Mouse (Mus musculus) lung, embryonic 15.5 days (tissue): Measurements from ENCODE around the gene Cdc20b. TPM values are rescaled to one million over a fixed set of nuclear protein-coding genes. Genes with fewer than 3 reads are reported as not detected.

Experiments used
- ATAC-seq: fragments of 200-750 bp; cut with Nextera tagmentation; 2 replicates; pipeline ENCODE4 v1.8.0; 2017; ENCODE audit warnings: moderate number of reproducible peaks, borderline replicate concordance; ENCODE audit not compliant: low FRiP score, low TSS enrichment; ENCODE audit errors: extremely low read depth
- H3K27ac ChIP-seq: fragments of 300-500 bp; sonication (generic); 2 replicates; pipeline ENCODE4 v1.5.1; 2015; ENCODE audit warnings: moderate library complexity, mild to moderate bottlenecking, inconsistent platforms
- H3K27me3 ChIP-seq: fragments of 300-500 bp; sonication (generic); 2 replicates; pipeline ENCODE4 v1.6.1; 2015; ENCODE audit warnings: inconsistent platforms
- H3K36me3 ChIP-seq: fragments of 300-500 bp; sonication (generic); 2 replicates; pipeline ENCODE4 v1.6.1; 2015; ENCODE audit warnings: inconsistent platforms
- H3K4me1 ChIP-seq: fragments of 300-500 bp; sonication (generic); 2 replicates; pipeline ENCODE4 v1.6.1; 2015; ENCODE audit warnings: inconsistent platforms
- H3K4me2 ChIP-seq: fragments of 300-500 bp; sonication (generic); 2 replicates; pipeline ENCODE4 v1.6.1; 2015; ENCODE audit warnings: inconsistent platforms, mild to moderate bottlenecking, moderate library complexity
- H3K4me3 ChIP-seq: fragments of 300-500 bp; sonication (generic); 2 replicates; pipeline ENCODE4 v1.5.1; 2015; ENCODE audit warnings: mild to moderate bottlenecking, inconsistent platforms
- H3K9ac ChIP-seq: fragments of 300-500 bp; sonication (generic); 2 replicates; pipeline ENCODE4 v1.6.1; 2015; ENCODE audit warnings: inconsistent platforms
- H3K9me3 ChIP-seq: fragments of 300-500 bp; sonication (generic); 2 replicates; pipeline ENCODE4 v1.6.1; 2016; ENCODE audit warnings: inconsistent platforms
- WGBS: fragments of 180-500 bp; shearing (Covaris S2); methylation state at CpG from one replicate; pipeline ENCODE4 v1.1.7; 2015; 5-methylcytosine and 5-hydroxymethylcytosine counted together
- polyA plus RNA-seq: library from polyadenylated mRNA; unstranded; fragments of >200 nt; fragmentation: Nextera tagmentation; extraction: Ambion mirVana; gene quantifications from 2 replicates; pipeline ENCODE4 v1.2.1, GENCODE M21; 2015

Gene Cdc20b
- polyA plus RNA-seq, 1 experiment from 2014 or later, result 2.8 TPM

DNA sequence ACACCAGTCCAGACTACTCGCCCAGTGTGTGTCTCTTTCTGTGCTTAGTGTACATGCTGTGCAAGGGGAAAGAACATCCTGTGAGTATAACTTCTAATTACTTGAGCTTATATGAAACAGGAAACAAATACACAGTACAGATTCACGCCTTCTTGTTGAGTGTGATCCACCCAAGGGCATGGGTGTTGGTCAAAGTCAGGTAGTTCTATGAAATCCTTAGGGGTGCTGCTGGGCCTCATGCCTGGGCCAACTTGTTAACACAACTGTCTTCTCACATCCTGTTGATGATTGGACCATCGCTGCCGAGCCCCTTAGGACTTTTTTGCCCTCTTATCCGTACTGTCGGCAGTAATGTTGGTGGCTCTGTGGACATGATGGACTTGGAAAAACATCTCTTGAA is 26.8 kb downstream of the Cdc20b start:
- no peaks in the 10 kb centered on the region for H3K27me3 ChIP-seq
- no peaks in the 10 kb centered on the region for H3K36me3 ChIP-seq
- no peak overlapping the region for H3K27ac ChIP-seq
- H3K9ac ChIP-seq, result no peak overlapping the region
- H3K9me3 ChIP-seq, result no peaks in the 10 kb centered on the region
- H3K4me2 ChIP-seq, result no peak overlapping the region
- no peak for ATAC-seq
- H3K4me1 ChIP-seq, result no peaks in the 10 kb centered on the region
- no peak overlapping the region for H3K4me3 ChIP-seq
- WGBS, result 75% methylated on average over 6 of the region's 6 CpGs

DNA sequence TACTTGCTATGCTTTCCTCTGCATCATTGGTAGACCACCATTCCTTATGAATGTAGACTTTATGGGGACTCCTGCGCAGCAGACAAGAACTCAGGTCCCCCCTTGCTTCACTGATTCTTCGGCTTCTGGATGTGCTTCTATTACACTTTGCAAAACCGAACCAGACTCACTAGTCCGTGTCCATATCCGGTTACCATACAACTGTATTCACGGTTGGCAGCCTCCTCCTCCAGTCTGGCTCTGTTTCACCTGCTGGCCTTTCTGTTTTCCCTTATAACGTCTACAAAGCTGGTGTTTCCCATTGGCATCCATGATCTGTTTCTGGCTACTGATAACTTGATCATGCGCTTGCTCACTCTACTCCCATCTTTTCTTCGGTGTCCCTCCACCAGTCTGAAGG is 29.6 kb downstream of the Cdc20b start:
- H3K9me3 ChIP-seq, result no peaks in the 10 kb centered on the region
- H3K27me3 ChIP-seq, result no peaks in the 10 kb centered on the region
- no peak for ATAC-seq
- 81% methylated on average over 9 of the region's 9 CpGs for WGBS
- H3K9ac ChIP-seq, result no peak overlapping the region
- no peaks in the 10 kb centered on the region for H3K36me3 ChIP-seq
- H3K4me3 ChIP-seq, result no peak overlapping the region
- H3K27ac ChIP-seq, result no peak overlapping the region
- H3K4me2 ChIP-seq, result no peak overlapping the region
- H3K4me1 ChIP-seq, result no peaks in the 10 kb centered on the region

DNA sequence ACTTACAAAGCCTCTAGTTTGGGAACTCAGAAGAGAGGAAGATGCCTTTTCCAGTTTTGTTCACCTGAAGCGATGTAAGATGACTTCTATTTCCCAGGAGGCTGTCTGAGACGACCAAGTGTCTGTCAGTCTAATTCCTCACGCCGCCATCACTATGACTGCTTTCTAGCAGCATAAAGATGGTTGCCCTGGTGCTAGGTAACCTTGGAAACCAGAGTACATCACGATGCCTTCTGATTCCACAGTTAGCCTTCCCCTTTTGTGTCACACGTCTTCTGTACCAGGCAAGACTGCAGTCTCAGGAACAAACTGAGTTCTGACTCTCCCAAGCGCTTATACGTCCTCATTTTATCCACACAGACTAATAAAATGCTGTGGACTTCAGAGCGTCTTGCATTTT is 44.1 kb downstream of the Cdc20b start:
- H3K4me3 ChIP-seq, result no peak overlapping the region
- no peak overlapping the region for H3K9ac ChIP-seq
- H3K27me3 ChIP-seq, result no peaks in the 10 kb centered on the region
- ATAC-seq, result no peak
- no peaks in the 10 kb centered on the region for H3K4me1 ChIP-seq
- H3K27ac ChIP-seq, result no peak overlapping the region
- WGBS, result 81% methylated on average over 9 of the region's 9 CpGs
- no peaks in the 10 kb centered on the region for H3K9me3 ChIP-seq
- no peak overlapping the region for H3K4me2 ChIP-seq
- no peaks in the 10 kb centered on the region for H3K36me3 ChIP-seq

DNA sequence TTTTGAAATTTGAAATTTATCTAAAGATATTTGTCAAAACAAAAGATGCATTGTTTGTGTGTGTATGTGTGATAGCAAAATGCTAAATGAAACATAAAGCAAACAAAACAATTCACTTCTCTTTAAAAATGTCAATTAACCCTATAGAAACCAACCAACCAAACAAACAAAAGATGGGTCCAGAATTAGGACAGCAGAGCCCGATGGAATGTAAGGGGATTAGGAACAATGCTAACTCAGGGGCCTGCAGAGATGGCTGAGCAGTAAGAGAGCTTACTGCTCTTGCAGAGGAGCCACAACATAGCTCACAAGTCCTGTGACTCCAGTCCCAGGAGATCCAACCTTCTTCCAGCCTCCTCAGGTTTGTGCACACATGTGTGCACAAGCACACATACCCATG is 47.2 kb downstream of the Cdc20b start:
- H3K9me3 ChIP-seq, result no peaks in the 10 kb centered on the region
- H3K27ac ChIP-seq, result no peak overlapping the region
- no peak overlapping the region for H3K4me2 ChIP-seq
- no peaks in the 10 kb centered on the region for H3K36me3 ChIP-seq
- H3K27me3 ChIP-seq, result no peaks in the 10 kb centered on the region
- no peaks in the 10 kb centered on the region for H3K4me1 ChIP-seq
- H3K4me3 ChIP-seq, result no peak overlapping the region
- H3K9ac ChIP-seq, result no peak overlapping the region
- WGBS, result 67% methylated on average over 1 of the region's 1 CpGs
- no peak for ATAC-seq

DNA sequence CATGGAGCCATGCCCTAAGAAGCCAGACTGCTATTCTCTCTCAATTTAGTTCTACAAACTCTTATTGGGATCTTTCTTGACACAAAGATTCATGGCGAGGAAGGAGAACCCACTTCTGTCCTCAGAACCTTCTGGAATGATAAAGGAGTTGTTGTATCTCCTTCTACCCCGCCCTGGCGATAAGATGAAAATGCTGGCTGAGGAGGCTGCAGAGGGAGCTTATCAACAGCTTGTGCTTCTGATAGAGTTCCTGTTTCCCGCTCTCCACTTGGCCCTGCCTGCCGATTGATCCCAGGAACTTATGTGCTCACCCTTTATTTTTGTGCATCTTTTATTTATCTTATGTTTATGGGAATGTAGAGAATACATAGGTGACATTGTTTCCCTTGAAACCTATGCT is 49.8 kb downstream of the Cdc20b start:
- H3K9ac ChIP-seq, result no peak overlapping the region
- H3K9me3 ChIP-seq, result no peaks in the 10 kb centered on the region
- 51% methylated on average over 5 of the region's 5 CpGs for WGBS
- no peak for ATAC-seq
- no peaks in the 10 kb centered on the region for H3K27me3 ChIP-seq
- no peak overlapping the region for H3K4me2 ChIP-seq
- H3K36me3 ChIP-seq, result no peaks in the 10 kb centered on the region
- H3K4me1 ChIP-seq, result no peaks in the 10 kb centered on the region
- H3K4me3 ChIP-seq, result no peak overlapping the region
- H3K27ac ChIP-seq, result no peak overlapping the region

DNA sequence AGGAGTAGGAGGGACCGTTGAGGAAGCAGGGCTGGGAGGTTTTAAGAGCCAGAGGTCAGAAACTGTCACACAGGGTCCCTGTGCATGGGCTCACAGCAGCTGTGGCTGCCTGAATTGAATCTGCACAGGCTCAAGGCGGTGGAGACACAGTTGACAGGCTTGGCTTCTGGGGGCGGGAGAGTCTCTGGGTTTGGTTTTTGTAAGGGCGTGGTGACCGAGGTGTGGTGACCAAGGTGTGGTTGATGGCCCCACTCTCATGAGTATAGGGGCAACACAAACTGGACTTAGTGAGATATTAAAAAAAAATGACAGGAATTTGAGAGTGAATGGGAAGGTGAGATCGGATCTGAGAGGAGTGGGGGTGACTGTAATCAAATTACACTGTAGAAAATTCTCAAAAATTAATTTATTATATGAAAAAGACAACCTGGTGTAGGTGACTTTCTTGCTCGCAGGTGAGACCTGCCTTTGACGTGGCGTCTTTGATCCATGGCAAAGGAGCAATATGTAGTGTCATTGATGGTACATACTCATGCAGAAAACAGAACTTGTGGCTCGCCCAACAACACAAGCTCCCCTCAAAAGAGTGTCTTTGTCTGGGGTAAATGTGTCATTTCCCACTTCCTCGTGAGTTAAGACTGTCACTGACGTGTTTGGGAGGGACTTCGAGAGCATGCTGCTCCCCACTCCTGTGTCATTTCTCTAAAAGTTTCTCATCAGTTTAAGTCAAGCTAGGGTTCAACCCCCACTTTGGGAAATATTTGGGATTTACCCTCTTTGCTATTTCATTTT is 52.5 kb downstream of the Cdc20b start:
- Histone ChIP-seq H3K4me3 (no peak overlapping the region), H3K4me1 (no peaks in the 10 kb centered on the region), H3K36me3 (no peaks in the 10 kb centered on the region), H3K27me3 (no peaks in the 10 kb centered on the region), H3K9me3 (no peaks in the 10 kb centered on the region), H3K4me2 (no peak overlapping the region), H3K9ac (no peak overlapping the region), H3K27ac (no peak overlapping the region)
- no peak for ATAC-seq
- WGBS, result 72% methylated on average over 13 of the region's 13 CpGs

DNA sequence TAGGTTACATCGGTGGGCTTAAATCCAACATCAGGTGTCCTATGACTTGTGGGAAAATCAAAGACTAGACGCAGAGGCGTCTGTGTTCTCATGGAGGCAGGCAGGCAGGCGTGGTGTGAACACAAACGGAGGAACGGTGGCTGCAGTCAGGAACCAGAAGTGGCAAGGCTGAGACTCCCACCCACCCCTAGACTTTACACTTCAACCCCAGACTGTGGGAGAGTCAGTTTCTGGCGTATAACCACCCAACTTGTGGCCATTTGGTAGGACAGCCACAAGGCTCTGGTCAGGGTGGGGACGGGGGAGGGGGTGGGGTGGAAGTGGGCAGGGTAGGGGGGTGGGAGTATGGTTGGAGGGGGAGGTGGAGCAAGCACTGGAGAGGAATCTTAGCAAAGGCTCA is 55.6 kb downstream of the Cdc20b start:
- Histone ChIP-seq H3K4me1 (no peaks in the 10 kb centered on the region), H3K9ac (no peak overlapping the region), H3K9me3 (no peaks in the 10 kb centered on the region), H3K27me3 (no peaks in the 10 kb centered on the region), H3K4me2 (no peak overlapping the region), H3K4me3 (no peak overlapping the region), H3K36me3 (no peaks in the 10 kb centered on the region), H3K27ac (no peak overlapping the region)
- ATAC-seq, result no peak
- 51% methylated on average over 8 of the region's 8 CpGs for WGBS

DNA sequence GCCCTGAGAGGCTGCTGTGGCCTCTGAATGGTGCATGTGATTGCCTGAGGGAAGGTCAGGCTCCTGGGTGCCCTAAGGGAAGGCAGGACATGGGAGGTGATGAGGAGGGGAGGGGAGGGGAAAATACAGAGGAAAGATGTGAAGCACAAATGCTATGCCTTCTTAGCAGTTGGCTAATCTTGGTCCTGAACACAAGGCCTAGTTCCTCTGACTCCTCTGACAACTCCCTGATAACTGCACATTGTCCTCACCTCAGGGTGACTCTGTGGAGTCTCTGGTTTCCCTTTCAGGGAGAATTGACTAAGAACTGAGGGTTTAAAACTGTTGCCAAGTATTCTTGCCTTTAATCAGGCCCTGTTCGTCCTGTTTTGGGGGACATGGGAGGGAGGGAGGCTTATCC is 59.7 kb downstream of the Cdc20b start:
- Histone ChIP-seq H3K36me3 (no peaks in the 10 kb centered on the region), H3K27me3 (no peaks in the 10 kb centered on the region), H3K4me3 (no peak overlapping the region), H3K9ac (no peak overlapping the region), H3K9me3 (no peaks in the 10 kb centered on the region), H3K27ac (no peak overlapping the region), H3K4me1 (no peaks in the 10 kb centered on the region), H3K4me2 (no peak overlapping the region)
- ATAC-seq, result no peak
- WGBS, result 79% methylated on average over 1 of the region's 1 CpGs

DNA sequence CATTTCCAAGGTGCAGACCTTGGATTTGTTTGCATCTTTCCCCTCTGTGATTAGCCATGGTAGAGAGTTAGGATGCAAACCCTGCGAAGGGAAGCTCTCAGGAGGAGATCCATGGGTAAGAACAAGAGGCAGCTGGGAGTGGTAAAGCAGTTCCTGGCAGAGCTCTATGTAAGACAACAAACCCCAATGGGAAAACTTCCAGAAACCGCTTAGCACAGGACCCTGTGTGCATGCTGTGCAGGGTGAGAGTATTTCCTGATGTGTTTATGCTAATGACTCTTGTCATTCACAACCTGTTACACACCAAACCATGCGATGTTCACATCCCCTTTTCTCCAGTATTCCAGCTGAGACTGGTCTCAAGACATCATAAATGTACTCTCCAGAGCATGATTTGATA is 62.1 kb downstream of the Cdc20b start:
- no peaks in the 10 kb centered on the region for H3K36me3 ChIP-seq
- H3K27ac ChIP-seq, result no peak overlapping the region
- H3K27me3 ChIP-seq, result no peaks in the 10 kb centered on the region
- WGBS, result 66% methylated on average over 3 of the region's 3 CpGs
- no peak overlapping the region for H3K4me3 ChIP-seq
- ATAC-seq, result no peak
- no peaks in the 10 kb centered on the region for H3K4me1 ChIP-seq
- H3K4me2 ChIP-seq, result no peak overlapping the region
- H3K9me3 ChIP-seq, result no peaks in the 10 kb centered on the region
- H3K9ac ChIP-seq, result no peak overlapping the region

DNA sequence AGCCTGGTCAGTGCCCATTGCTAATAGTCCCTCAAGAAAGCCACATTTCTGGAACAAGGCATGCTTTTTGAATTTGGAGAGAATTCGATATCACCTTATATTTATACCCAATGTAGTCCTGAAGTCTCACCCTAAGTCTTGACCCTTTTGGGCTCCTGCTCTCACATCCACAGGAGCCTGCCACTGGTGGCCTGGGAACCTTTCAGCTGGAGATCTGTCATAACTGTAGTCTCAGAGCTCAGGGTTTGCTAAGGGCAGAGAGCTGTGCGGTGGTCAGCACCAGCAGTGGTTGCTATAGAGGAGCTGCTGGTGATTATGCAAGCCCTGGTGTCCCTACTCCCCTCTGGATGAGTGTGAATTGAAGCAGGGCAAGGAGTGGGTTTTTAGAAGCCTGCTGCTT is 63.5 kb downstream of the Cdc20b start:
- 88% methylated on average over 2 of the region's 2 CpGs for WGBS

DNA sequence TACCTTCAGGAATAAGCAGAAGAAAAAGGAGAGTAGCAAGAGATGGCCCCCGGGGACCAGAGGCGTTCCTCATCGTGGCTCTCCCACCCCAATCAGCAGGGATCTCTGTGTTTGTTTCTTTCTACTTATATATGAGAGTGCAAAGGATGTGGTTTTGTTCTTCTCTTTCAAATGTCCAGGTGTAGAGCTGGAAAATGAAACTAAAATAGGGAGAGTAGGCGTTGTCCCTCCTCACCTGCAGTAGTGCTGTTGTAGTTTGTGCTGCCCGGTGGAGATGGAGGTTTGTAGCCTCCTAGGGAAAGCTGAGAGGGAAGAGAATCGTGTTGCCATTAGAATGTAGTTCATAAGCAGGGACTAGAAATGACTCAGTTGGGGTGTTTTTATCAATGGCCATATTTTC is 66.0 kb downstream of the Cdc20b start, which contains the start of gene Gzma:
Gene Gzma (minus strand): TSS at position 103 of the 400 bp plus-strand sequence.
- ATAC-seq, result no peak
- H3K27me3 ChIP-seq, result no peaks in the 10 kb centered on the region
- 82% methylated on average over 6 of the region's 6 CpGs for WGBS
- H3K4me3 ChIP-seq, result no peak within 1 kb of the TSS
- H3K9ac ChIP-seq, result no peak within 1 kb of the TSS
- H3K9me3 ChIP-seq, result no peaks in the 10 kb centered on the region
- no peaks in the 10 kb centered on the region for H3K4me1 ChIP-seq
- no peaks in the 10 kb centered on the region for H3K36me3 ChIP-seq
- no peak within 1 kb of the TSS for H3K27ac ChIP-seq
- H3K4me2 ChIP-seq, result no peak within 1 kb of the TSS

More for the DNA sequence above, 63.5 kb downstream of the Cdc20b start:
- Histone ChIP-seq H3K9me3 (no peaks in the 10 kb centered on the region), H3K4me2 (no peak overlapping the region), H3K4me1 (no peaks in the 10 kb centered on the region), H3K27me3 (no peaks in the 10 kb centered on the region), H3K36me3 (no peaks in the 10 kb centered on the region), H3K9ac (no peak overlapping the region), H3K27ac (no peak overlapping the region), H3K4me3 (no peak overlapping the region)
- no peak for ATAC-seq

DNA sequence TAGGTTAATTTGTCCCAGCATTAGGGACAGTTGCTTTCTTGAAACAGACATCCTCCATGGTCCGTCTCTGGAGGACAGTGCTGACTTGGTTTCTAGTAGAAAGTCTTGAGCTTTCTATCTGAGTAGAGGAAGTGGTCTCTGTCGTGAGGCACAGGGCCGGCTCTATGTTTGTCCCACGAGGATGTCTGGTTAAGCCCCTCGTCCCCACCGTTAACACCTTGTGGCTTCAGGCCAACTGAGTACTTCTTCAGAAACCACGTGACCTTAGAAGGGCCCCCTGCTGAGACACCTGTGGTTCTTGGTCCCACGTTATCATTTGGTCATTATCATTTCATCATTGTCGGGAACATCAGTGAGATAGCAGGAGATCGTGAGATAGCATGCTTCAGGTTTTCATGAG is 66.9 kb downstream of the Cdc20b start:
- H3K27me3 ChIP-seq, result no peaks in the 10 kb centered on the region
- no peak overlapping the region for H3K27ac ChIP-seq
- H3K4me3 ChIP-seq, result no peak overlapping the region
- WGBS, result 61% methylated on average over 10 of the region's 10 CpGs
- no peak for ATAC-seq
- no peaks in the 10 kb centered on the region for H3K36me3 ChIP-seq
- no peaks in the 10 kb centered on the region for H3K4me1 ChIP-seq
- no peak overlapping the region for H3K9ac ChIP-seq
- H3K4me2 ChIP-seq, result no peak overlapping the region
- no peaks in the 10 kb centered on the region for H3K9me3 ChIP-seq

DNA sequence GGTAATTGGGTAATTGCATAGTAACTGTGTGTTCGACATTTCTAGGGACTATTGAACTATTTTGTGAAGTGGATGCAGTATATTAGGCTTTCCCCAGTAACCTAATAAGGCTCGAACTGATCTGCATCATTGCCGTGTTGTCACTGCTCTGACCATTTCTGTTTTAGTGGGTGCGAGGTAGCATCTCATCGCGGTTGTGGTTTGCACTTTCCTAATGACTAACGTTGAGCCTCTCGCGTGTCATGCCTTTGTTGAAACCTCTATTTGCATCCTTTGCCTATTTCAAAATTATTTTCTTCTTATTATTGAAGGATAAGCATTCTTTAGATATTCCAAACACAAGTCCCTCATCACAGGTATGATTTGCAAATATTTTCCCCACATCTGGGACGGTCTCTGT is 69.8 kb downstream of the Cdc20b start:
- Histone ChIP-seq H3K4me2 (no peak overlapping the region), H3K4me1 (no peaks in the 10 kb centered on the region), H3K9ac (no peak overlapping the region), H3K36me3 (no peaks in the 10 kb centered on the region), H3K4me3 (no peak overlapping the region), H3K9me3 (no peaks in the 10 kb centered on the region), H3K27ac (no peak overlapping the region), H3K27me3 (no peaks in the 10 kb centered on the region)
- WGBS, result 89% methylated on average over 10 of the region's 10 CpGs
- ATAC-seq, result no peak
